Mouse (Mus musculus): ENCODE data around the gene Pbx2.
A peak's percentile ranks its signal among the peaks of the same experiment; 100 is the strongest.

The Pbx2 gene

GRCm38 (mm10) chr17:34603375-34604060 is 12.5 kb downstream of the Pbx2 start, which contains the start of gene Rnf5:
Gene Rnf5, minus strand, starts transcription at chr17:34603690.
- peak; percentile 100 for DNase-seq (ENCODE audit: low read depth, low spot score)

DNA sequence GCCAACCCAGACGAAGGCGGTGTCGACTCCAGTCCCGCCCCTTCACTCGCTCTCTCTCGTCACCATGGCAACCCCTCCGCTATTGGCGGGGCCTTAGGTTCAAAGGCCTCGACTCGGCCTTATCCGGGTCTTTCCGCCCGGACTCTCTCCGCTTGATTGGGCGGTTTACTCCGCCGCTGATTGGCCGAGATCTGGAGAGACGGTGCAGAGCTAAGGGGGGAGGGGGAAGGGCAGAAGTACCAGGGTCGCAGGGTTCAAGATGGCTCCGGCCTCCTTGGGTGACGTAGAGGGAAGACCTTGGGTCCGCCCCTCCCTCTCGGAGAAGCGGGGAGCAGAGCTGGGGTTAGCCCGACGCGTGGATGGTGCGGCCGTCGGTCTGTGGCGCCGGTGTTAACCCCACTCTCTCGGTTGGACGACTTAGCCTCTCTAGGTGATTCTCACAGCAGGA is 13.0 kb downstream of the Pbx2 start, which contains the start of gene Agpat1:
Agpat1 (plus strand) TSS at position 202 of the 448 bp plus-strand sequence.
- DNase-seq (ENCODE audit: low read depth, low spot score): peak; percentile 100

GRCm38 (mm10) chr17:34604511-34605237 is 13.6 kb downstream of the Pbx2 start:
- no peak for DNase-seq (ENCODE audit: low read depth, low spot score)

DNA sequence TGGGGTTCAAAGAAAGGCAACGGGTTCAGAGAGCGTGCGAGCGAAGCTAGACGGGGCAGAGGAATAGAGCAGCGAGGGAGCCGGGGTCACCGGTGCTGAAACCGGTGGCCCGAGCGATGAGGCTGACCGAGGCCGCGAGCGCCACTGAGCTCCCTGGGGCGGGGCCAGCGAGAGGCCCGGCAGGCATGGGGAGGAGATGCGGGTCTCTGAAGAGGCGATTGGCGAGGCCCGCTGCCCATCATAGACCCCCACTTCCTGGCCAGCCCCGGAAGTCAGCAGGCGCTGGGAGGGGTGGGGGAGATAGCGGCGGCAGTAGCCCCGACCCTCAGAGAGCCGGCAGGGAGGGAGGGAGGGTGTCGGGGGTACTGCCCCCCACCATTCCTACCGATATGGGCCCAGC is 14.5 kb downstream of the Pbx2 start:
- peak; percentile 94 for DNase-seq (ENCODE audit: low read depth, low spot score)

- DNase-seq (ENCODE audit: low read depth, low spot score): no peak
Measured at GRCm38 (mm10) chr17:34606186-34607039, 15.3 kb downstream of the Pbx2 start.

DNA sequence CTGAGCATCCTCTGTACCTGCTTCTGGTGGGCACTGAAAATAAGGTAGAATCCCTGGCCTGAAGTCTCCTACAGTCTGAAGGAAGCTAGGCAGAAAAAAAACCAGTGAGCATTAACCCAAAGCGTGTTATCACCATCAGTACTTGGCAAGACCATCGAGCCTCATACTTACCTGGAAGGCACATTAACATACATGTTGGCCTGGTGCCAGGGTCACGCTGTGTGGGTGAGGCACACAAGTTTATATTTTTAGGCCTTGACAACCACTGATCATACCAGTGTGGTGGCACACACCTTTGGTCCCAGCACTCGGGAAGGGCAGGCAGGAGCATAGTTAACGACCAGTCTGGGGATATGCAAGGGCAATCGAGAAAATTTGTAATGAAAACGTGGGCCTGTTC is 16.9 kb downstream of the Pbx2 start:
- DNase-seq (ENCODE audit: low read depth, low spot score): no peak

- DNase-seq (ENCODE audit: low read depth, low spot score): no peak
Measured at GRCm38 (mm10) chr17:34611050-34611449, 20.0 kb downstream of the Pbx2 start.

DNA sequence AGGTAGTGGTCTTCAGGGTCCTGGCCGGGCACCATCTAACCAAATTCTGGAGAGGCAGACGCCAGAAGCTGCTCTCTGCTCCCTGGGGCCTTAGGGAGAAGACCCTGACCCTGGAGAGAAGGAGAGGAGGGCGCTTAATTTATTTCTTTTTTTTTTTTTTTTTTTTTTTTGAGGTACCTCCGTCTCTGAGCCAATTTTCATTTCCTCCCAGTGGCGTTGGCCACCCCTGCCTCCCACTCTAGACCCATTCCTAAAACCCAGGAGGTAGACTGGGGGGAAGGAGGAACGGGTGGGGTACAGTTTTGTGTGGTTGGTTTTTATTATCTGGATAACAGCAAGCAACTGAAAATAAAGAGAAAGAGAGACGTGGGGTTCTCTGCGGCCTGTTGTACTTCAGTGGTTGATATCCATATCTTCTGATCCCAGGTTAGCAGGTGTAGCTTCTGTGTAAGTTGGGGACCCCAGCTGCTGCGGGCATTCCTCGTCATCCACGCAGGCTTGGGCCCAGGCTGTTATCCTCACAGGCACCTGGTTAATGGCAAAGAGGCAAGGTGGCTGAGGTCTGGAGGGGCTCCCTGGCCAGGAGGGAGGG is 22.1 kb downstream of the Pbx2 start:
- DNase-seq (ENCODE audit: low read depth, low spot score): no peak

- DNase-seq (ENCODE audit: low read depth, low spot score): no peak
Measured at GRCm38 (mm10) chr17:34613830-34614229, 22.8 kb downstream of the Pbx2 start.

DNA sequence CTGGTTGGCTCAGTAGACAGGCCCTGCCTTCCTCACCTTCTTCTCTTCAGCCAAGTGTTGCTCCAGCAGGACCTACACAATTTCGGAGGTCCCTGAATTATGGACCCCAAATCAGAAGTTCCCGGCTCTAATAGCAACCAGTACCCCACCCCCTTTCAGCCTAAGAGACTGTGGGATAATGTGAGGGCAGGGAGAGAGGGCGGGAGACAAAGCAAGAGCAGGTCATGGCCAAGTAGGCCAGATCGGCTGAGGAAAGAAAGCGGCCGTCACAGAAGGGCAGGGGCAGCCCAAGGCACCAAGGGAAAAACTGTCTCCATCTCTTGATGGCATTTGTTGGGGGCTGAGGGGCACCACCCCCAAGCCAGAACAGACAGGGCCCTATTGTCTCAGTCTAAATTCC is 24.8 kb downstream of the Pbx2 start, which contains the start of gene Egfl8:
Egfl8 (minus strand) TSS at position 101 of the 400 bp plus-strand sequence.
- no peak for DNase-seq (ENCODE audit: low read depth, low spot score)

DNA sequence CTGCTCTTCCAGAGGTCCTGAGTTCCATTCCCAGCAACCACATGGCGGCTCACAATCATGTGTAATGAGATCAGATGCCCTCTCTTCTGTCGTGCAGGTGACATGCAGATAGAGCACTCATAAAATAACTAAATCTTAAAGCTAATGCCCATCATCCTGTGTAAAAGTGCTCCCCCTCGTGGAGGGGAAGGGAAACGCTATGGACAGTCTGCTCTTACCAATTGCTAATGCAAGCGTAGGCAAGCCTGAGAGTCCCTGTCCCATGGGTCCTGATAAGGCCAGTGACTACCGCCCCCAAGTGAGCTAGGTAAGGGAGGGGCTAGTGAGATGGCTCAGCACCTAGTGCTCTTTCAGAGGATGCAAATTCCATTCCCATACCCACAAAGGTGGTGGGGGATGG is 27.9 kb downstream of the Pbx2 start:
- peak; percentile 80 for DNase-seq (ENCODE audit: low read depth, low spot score)

GRCm38 (mm10) chr17:34621006-34621405 is 29.9 kb downstream of the Pbx2 start:
- DNase-seq (ENCODE audit: low read depth, low spot score): no peak

GRCm38 (mm10) chr17:34623161-34623560 is 32.1 kb downstream of the Pbx2 start:
- DNase-seq (ENCODE audit: low read depth, low spot score): peak; percentile 41

DNA sequence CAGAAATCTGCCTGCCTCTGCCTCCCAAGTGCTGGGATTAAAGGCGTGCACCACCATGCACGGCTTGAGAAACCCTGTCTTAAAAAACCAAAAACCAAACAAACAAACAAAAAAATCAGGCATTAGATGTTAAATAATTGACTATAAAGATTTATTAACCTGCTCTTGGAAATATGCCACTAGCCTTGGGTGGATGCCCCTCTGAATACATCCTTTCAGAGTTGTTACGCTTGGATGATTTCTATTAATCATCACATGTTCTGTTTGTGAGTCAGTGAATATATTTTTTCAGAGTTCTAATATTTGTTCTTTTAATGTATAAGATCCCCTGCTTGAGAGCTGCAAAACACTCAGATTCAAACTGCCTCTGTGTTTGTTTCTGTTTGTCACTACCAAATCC is 33.9 kb downstream of the Pbx2 start:
- DNase-seq (ENCODE audit: low read depth, low spot score): no peak

GRCm38 (mm10) chr17:34626062-34626772 is 35.2 kb downstream of the Pbx2 start:
- DNase-seq (ENCODE audit: low read depth, low spot score): no peak

DNA sequence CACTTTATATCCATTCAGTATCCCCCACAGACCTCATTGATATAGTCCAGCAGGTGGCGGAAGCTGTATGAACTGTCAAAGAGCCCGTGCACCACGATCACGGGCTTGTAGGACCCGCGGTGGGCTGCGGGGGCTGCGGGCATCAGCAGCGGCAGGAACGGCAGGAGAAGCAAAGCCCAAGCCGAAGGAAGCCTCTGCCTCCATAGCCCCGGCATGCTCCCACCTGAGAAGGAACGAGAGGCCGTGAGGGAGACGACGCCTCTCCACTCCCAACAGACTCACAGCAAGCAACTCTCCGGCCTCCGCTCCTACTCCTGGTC is 35.7 kb downstream of the Pbx2 start:
- DNase-seq (ENCODE audit: low read depth, low spot score): peak; percentile 53

DNA sequence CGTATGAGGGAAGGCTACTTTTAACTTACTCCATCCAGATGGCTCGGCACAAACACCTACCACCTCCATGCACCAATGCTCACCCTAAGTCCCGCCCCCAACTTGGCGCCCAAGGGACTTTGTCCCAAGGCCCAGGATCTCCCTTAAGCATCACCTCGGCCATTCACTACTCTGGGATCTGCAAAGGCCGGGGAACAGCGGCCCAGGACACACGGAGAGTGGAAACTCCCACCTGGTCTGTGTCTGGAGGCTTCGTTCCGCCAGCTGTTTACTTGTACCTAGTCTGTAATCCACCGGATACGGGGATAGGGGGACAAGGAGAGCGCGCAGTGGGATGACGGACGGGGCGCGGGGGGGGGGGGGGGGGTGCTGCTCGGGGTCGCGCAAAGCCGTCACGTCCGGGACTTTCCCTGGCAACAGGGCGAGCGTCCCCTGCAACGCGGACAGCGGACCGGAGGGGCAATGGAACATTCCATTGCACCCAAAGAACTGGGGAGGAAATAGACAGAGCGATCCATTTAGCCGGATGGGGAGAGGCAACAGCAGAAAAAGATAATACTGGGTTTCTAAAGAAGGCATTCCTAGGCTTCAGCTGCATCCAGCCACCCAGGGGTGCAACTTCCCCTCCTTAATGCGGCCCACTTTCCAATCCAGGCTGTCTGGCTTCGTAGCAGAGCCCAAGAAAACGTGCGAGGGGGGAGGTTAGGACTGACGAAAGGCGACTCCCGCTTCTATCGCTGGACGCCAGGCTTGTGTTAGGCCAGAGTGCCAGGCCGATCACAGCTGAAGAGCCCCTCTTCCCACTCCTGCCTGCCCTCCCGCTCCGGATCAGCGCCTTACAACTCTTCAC is 36.3 kb downstream of the Pbx2 start:
- peak; percentile 83 for DNase-seq (ENCODE audit: low read depth, low spot score)

- DNase-seq (ENCODE audit: low read depth, low spot score): no peak
Measured at GRCm38 (mm10) chr17:34627943-34628643, 37.0 kb downstream of the Pbx2 start, which contains the start of gene Ppt2. Gene Ppt2, minus strand, starts transcription at chr17:34628510.

DNA sequence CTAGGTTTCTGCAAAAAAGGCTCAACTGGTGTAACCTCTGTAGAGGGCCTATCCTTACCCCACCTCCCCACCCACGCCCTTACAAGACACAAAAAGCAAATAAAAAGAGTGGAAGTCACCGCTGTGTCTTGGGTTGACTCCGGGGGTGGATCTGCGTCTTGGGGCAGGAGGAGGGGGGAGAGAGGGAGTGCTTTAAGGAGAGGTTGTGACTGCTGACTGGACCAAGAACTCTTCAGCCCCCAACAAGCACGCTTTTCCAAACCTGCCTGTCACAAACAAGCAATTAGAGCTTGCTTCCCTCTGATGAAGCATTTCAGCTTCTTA is 37.5 kb downstream of the Pbx2 start:
- DNase-seq (ENCODE audit: low read depth, low spot score): no peak
